Mouse (Mus musculus) myocyte (in vitro differentiated cells): Measurements from ENCODE around the gene Shisa7.

Experiments used
- E2F4 ChIP-seq: IDR thresholded peaks from one replicate; pipeline ENCODE4 v1.6.1; 2011; ENCODE audit warnings: mild to moderate bottlenecking, control low read depth, moderate library complexity; ENCODE audit not compliant: insufficient read depth
- MAX ChIP-seq: IDR thresholded peaks from one replicate; pipeline ENCODE4 v1.6.1; 2011; ENCODE audit warnings: low read depth, mild to moderate bottlenecking, control low read depth
- MYOD1 ChIP-seq, 3 experiments: IDR thresholded peaks; one replicate each; pipeline ENCODE4 v1.6.1; 2011; ENCODE audit warnings: control low read depth in 2 of 3, low read depth in 2 of 3, mild to moderate bottlenecking in 2 of 3, moderate library complexity in 1 of 3; ENCODE audit not compliant: insufficient read length in 2 of 3, control insufficient read depth in 1 of 3
- POLR2A ChIP-seq: IDR thresholded peaks from one replicate; pipeline ENCODE4 v1.6.1; 2011; ENCODE audit warnings: low read depth, mild to moderate bottlenecking, control low read depth, moderate library complexity; ENCODE audit not compliant: insufficient read length
- POLR2AphosphoS2 ChIP-seq: IDR thresholded peaks from one replicate; pipeline ENCODE4 v1.6.1; 2011; ENCODE audit warnings: low read depth, control low read depth; ENCODE audit not compliant: insufficient read length
- REST ChIP-seq: IDR thresholded peaks from one replicate; pipeline ENCODE4 v1.6.1; 2011; ENCODE audit warnings: mild to moderate bottlenecking, control low read depth, moderate library complexity; ENCODE audit not compliant: insufficient read depth, insufficient read length
- TCF12 ChIP-seq: IDR thresholded peaks from one replicate; pipeline ENCODE4 v1.6.1; 2011; ENCODE audit warnings: mild to moderate bottlenecking, control low read depth; ENCODE audit not compliant: poor library complexity, insufficient read depth, severe bottlenecking
- TCF3 ChIP-seq: IDR thresholded peaks from one replicate; pipeline ENCODE4 v1.6.1; 2011; ENCODE audit warnings: low read depth, control low read depth; ENCODE audit not compliant: insufficient read length
- USF1 ChIP-seq: IDR thresholded peaks from one replicate; pipeline ENCODE4 v1.6.1; 2011; ENCODE audit warnings: low read depth, mild to moderate bottlenecking, control low read depth, moderate library complexity

GRCm38 (mm10) chr7:4850621-4851314 is 6.3 kb upstream of the Shisa7 start:
- TF ChIP-seq POLR2A (no peak), E2F4 (no peak), TCF12 (no peak), POLR2AphosphoS2 (no peak), REST (no peak), MAX (no peak), MYOD1 (IDR thresholded peaks at IDR 0.05; ENCODE audit: control insufficient read depth in 1 of 3, insufficient read length in 2 of 3, low read depth in 2 of 3) (no peak), TCF3 (no peak), USF1 (no peak)
